In the genomic region with DNA sequence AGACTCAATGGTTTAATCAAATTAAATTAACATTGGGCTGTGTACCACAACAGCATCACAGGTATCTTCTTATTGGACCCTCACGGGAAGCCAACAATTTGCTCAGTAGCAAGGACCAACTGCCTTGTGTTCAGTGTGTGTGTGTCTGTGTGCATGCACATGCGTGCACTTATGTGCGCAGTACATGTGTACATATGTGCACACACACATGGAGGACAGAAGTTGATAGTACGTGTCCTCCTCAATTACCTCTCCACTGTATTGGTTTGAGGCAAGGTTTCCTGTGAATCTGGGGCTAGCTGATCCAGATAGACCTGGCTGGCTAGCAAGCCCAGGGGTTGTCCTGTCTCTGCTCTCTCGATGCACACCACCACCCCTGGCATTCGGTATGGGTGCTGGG, we compare ENCODE assay signal across 13 mouse cellular contexts.
"Had no signal": no experiment of that assay in that cellular context is flagged by ENCODE, and none has a peak within 500 bp of the region (broad histone marks: within the 10 kb centered on the region; RNA-seq: fewer than 3 reads in every experiment).

No protein-coding gene starts in this region.

- H3K4me1 ChIP-seq: neural tube, embryonic 15.5 days had no signal

- H3K4me2 ChIP-seq: limb, embryonic 12.5 days; lung, embryonic 14.5 days; midbrain, embryonic 13.5 days; neural tube, embryonic 15.5 days had no signal

- DNase-seq: kidney, adult 11 months; kidney, postnatal 10 days; kidney, postnatal 4 days; lung, postnatal 4 days; right cerebral cortex, adult 18-20 months; right cerebral cortex, postnatal 25 days; thymus, postnatal 4 days had no signal

- H3K27me3 ChIP-seq: limb, embryonic 12.5 days; midbrain, embryonic 13.5 days; neural tube, embryonic 15.5 days had no signal

- ATAC-seq: midbrain, embryonic 13.5 days had no signal

- H3K36me3 ChIP-seq: limb, embryonic 12.5 days; midbrain, embryonic 13.5 days; neural tube, embryonic 15.5 days had no signal

- H3K27ac ChIP-seq: layer of hippocampus, adult 2 months; midbrain, embryonic 13.5 days; neural tube, embryonic 15.5 days had no signal

- H3K9ac ChIP-seq: limb, embryonic 12.5 days; lung, embryonic 14.5 days; midbrain, embryonic 13.5 days; neural tube, embryonic 15.5 days had no signal

- H3K4me3 ChIP-seq: layer of hippocampus, adult 2 months; limb, embryonic 12.5 days; midbrain, embryonic 13.5 days; myocyte; neural tube, embryonic 15.5 days had no signal

- H3K9me3 ChIP-seq: midbrain, embryonic 13.5 days; neural tube, embryonic 15.5 days had no signal
